Mouse (Mus musculus) kidney, adult 2 months (tissue): ENCODE results near the gene Tpsab1.

ENCODE experiments used
- CTCF ChIP-seq: fragments of 200-500 bp; conservative IDR thresholded peaks from 2 replicates; pipeline ENCODE4 v1.5.1; 2011; ENCODE audit warnings: low read depth, mild to moderate bottlenecking, control low read depth, low read length, moderate library complexity, mixed read lengths; ENCODE audit not compliant: insufficient read depth, insufficient read length
- POLR2A ChIP-seq: fragments of 200-500 bp; IDR thresholded peaks from one replicate; pipeline ENCODE4 v1.6.1; 2011; ENCODE audit warnings: low read depth, low read length, control low read depth

DNA sequence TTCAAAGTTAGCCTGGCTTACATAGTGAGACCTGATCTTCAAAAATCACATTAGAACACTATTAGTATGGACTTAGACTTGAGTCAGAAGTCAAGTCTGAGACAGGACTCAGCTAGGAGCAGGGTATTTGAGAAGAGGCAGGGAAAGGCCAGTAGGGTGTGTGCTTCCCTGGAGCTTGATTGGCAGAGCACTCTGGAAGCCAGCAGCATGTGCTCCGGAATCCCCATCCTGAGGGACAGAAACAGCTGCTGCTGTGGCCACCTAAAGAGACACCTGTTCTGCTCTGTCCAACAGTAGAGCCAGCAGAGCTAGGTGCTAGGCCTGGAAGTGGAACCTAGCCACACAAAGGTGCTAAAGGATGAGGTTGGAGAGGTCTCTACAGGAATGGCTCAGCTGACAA lies 51.3 kb downstream of the Tpsab1 start:
- no peak for TF ChIP-seq POLR2A
- no peak for TF ChIP-seq CTCF
